16 mouse cellular contexts compared by ENCODE assay signal in the genomic region with DNA sequence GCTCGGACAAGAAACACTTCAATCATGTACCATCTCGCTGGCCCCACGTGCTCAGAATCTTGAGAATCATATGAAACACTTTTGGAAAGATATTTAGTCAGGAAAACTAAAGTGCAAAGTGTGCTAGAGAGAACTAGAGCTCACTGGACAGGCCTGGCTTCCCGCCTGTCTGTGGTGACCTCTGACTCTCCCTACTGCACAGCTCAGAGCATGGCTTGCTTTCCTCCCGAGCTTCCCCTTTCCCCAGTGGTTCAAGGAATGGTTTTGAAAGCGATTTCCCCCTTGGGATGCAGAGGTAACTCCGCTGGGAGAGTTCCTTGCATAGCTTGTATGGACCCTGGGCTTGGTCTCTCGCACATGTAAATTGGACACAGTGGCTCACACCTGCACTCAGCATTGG.
DNase-seq lines count a peak whose midpoint lies in the region; ATAC-seq lines count a peak whose summit lies in the region.
"Had no signal": no experiment of that assay in that cellular context is flagged by ENCODE, and none has a peak within 500 bp of the region (broad histone marks: within the 10 kb centered on the region; RNA-seq: fewer than 3 reads in every experiment).

No protein-coding gene starts in this region.

- DNase-seq in adrenal gland, postnatal 10 days: peak; percentile 56
- no peak for DNase-seq in adrenal gland, postnatal 25 days
- DNase-seq in kidney, postnatal 10 days: peak; percentile 51
- no peak for DNase-seq in kidney, postnatal 25 days
- DNase-seq: adrenal gland, adult 2 months; B cell, adult 2 months; cerebellum, adult 11-12 months; cerebellum, adult 9-10 months; cerebellum, postnatal 25 days; forebrain, postnatal 0 days had no signal

- ATAC-seq in megakaryocyte-erythroid progenitor cell, adult 5-6 weeks (replicated peaks; ENCODE audit: low FRiP score, low TSS enrichment, poor library complexity, severe bottlenecking): no peak
- ATAC-seq: activated CD4-positive, CD25-positive, alpha-beta regulatory T cell, adult 4 months; CD4-positive, CD25-positive, alpha-beta regulatory T cell, adult 4 months; forebrain, embryonic 13.5 days; forebrain, embryonic 15.5 days; Patski had no signal

Comparison
In these comparisons a context has a peak if more than half of its experiments do, and no peak if none do; other contexts are left out.
1. DNase-seq: peak in adrenal gland, postnatal 10 days (single experiment) and kidney, postnatal 10 days (single experiment); none in adrenal gland, postnatal 25 days (single experiment) and kidney, postnatal 25 days (0 of 2).